Mouse (Mus musculus) midbrain, embryonic 14.5 days (tissue): ENCODE measurements around the gene 1700067P10Rik. TPM values are rescaled to one million over a fixed set of nuclear protein-coding genes. Genes with fewer than 3 reads are reported as not detected.

ENCODE experiments used
- ATAC-seq: fragments of 200-750 bp; cut with Nextera tagmentation; 2 replicates; pipeline ENCODE4 v1.8.0; 2017; ENCODE audit warnings: moderate number of reproducible peaks, moderate library complexity; ENCODE audit not compliant: low FRiP score, low TSS enrichment
- DNase-seq: peaks from one replicate; pipeline ENCODE4 v3.0.0-alpha.2; 2015
- H3K27ac ChIP-seq: fragments of 300-500 bp; sonication (generic); replicated peaks from 2 replicates; pipeline ENCODE4 v1.5.1; 2014; ENCODE audit warnings: mild to moderate bottlenecking, low read depth, low read length, moderate library complexity
- H3K27me3 ChIP-seq: fragments of 300-500 bp; sonication (generic); 2 replicates; pipeline ENCODE4 v1.6.1; 2014; ENCODE audit warnings: low read length, control low read depth, mixed read lengths; ENCODE audit not compliant: control insufficient read depth, insufficient read depth
- H3K36me3 ChIP-seq: fragments of 300-500 bp; sonication (generic); 2 replicates; pipeline ENCODE4 v1.6.1; 2014; ENCODE audit warnings: low read length, control low read depth; ENCODE audit not compliant: control insufficient read depth, insufficient read depth
- H3K4me1 ChIP-seq: fragments of 300-500 bp; sonication (generic); 2 replicates; pipeline ENCODE4 v1.6.1; 2014; ENCODE audit warnings: mild to moderate bottlenecking, antibody characterized with exemption, low read length, control low read depth; ENCODE audit not compliant: control insufficient read depth, insufficient read depth
- H3K4me2 ChIP-seq: fragments of 300-500 bp; sonication (generic); 2 replicates; pipeline ENCODE4 v1.6.1; 2014; ENCODE audit warnings: mild to moderate bottlenecking, low read length, moderate library complexity
- H3K4me3 ChIP-seq: fragments of 300-500 bp; sonication (generic); replicated peaks from 2 replicates; pipeline ENCODE4 v1.5.1; 2014; ENCODE audit warnings: low read depth, low read length
- H3K9ac ChIP-seq: fragments of 300-500 bp; sonication (generic); replicated peaks from 2 replicates; pipeline ENCODE4 v1.6.1; 2014; ENCODE audit warnings: mild to moderate bottlenecking, low read length, moderate library complexity
- H3K9me3 ChIP-seq: fragments of 300-500 bp; sonication (generic); 2 replicates; pipeline ENCODE4 v1.6.1; 2016; ENCODE audit warnings: low read length, control low read depth, mixed read lengths; ENCODE audit not compliant: control insufficient read depth
- WGBS: fragments of 180-500 bp; shearing (Covaris S2); extraction: QIAGEN DNeasy Blood & Tissue Kit; methylation state at CpG from one replicate; pipeline ENCODE4 v1.1.7; 2014; 5-methylcytosine and 5-hydroxymethylcytosine counted together
- polyA plus RNA-seq: library from polyadenylated mRNA; unstranded; fragments of >200 nt; fragmentation: Nextera tagmentation; extraction: Ambion mirVana; gene quantifications from 2 replicates; pipeline ENCODE4 v1.2.1, GENCODE M21; 2014

1700067P10Rik gene
- polyA plus RNA-seq, 1 experiment from 2014 or later: not detected

DNA sequence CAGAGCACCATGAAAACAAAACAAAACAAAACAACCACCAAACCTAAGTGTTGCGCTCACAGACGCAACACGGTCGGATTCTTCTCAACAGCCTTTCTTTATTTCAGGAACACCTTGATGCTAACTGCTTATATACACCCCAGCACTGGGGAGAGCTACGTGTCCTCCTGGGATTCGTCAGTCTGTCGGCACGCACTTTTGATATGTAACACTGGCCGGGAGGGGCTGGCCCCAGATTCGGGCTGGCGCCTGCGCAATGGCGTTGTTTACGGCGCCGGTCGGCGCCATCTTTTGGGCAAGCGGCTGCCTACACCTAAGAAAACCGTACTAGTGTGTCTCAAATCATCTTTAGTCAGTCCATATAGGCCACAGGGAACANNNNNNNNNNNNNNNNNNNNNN lies 31.3 kb downstream of the 1700067P10Rik start:
- Histone ChIP-seq H3K4me2 (no peak overlapping the region), H3K9me3 (no peaks in the 10 kb centered on the region), H3K27me3 (no peaks in the 10 kb centered on the region), H3K9ac (no peak overlapping the region), H3K27ac (no peak overlapping the region), H3K36me3 (no peaks in the 10 kb centered on the region), H3K4me3 (no peak overlapping the region), H3K4me1 (no peaks in the 10 kb centered on the region)
- WGBS: 94% methylated on average over 20 of the region's 20 CpGs
- DNase-seq (no peak), ATAC-seq (no peak)

DNA sequence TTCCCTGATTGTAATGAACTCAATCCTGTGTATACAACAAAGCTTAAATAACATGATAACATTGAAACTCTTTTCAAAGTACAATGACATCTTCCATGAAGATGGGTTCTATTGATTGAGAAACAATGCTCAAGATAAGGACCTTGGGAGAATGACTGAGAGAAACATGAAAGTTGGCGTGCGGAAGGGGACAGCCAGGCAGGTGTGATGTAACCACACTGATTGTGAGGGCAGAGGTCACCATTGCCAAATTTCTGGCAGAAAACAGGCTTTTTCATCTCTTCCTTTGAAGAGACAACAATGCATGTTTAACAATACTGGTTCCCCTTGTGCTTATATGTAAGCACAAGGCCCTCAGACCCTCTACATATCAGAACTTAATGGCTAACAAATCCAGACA lies 43.7 kb downstream of the 1700067P10Rik start:
- Histone ChIP-seq H3K4me3 (no peak overlapping the region), H3K27me3 (no peaks in the 10 kb centered on the region), H3K27ac (no peak overlapping the region), H3K9ac (no peak overlapping the region), H3K36me3 (no peaks in the 10 kb centered on the region), H3K4me2 (no peak overlapping the region), H3K4me1 (no peaks in the 10 kb centered on the region), H3K9me3 (no peaks in the 10 kb centered on the region)
- ATAC-seq (no peak), DNase-seq (no peak)
- WGBS: 94% methylated on average over 2 of the region's 2 CpGs

Other genes with a start within 250 kb of the 1700067P10Rik start
- 40.6 and 40.9 TPM in 2 replicates for gene Foxp4, start 164.7 kb upstream of the 1700067P10Rik start, polyA plus RNA-seq
- not detected in 2 replicates for gene 1700122O11Rik, start 51.0 kb upstream of the 1700067P10Rik start, polyA plus RNA-seq
- not detected in 2 replicates for gene 9830107B12Rik, start 56.9 kb downstream of the 1700067P10Rik start, polyA plus RNA-seq
- gene A530064D06Rik, start 78.0 kb downstream of the 1700067P10Rik start, polyA plus RNA-seq: 0.32 TPM in 1 of 2 replicates, not detected in the other
- gene Trem1, start 143.4 kb downstream of the 1700067P10Rik start, polyA plus RNA-seq: not detected in 2 replicates
- gene Trem3, start 158.5 kb downstream of the 1700067P10Rik start, polyA plus RNA-seq: not detected in 2 replicates
- not detected in 2 replicates for gene Treml4, start 175.0 kb downstream of the 1700067P10Rik start, polyA plus RNA-seq
- gene Treml2, start 210.2 kb downstream of the 1700067P10Rik start, polyA plus RNA-seq: 0.12 TPM in 1 of 2 replicates, not detected in the other
- 0.55 TPM in 1 of 2 replicates, not detected in the other for gene B430306N03Rik, start 226.8 kb downstream of the 1700067P10Rik start, polyA plus RNA-seq